Comparison of ENCODE assay signal across 9 mouse cellular contexts in the genomic region with DNA sequence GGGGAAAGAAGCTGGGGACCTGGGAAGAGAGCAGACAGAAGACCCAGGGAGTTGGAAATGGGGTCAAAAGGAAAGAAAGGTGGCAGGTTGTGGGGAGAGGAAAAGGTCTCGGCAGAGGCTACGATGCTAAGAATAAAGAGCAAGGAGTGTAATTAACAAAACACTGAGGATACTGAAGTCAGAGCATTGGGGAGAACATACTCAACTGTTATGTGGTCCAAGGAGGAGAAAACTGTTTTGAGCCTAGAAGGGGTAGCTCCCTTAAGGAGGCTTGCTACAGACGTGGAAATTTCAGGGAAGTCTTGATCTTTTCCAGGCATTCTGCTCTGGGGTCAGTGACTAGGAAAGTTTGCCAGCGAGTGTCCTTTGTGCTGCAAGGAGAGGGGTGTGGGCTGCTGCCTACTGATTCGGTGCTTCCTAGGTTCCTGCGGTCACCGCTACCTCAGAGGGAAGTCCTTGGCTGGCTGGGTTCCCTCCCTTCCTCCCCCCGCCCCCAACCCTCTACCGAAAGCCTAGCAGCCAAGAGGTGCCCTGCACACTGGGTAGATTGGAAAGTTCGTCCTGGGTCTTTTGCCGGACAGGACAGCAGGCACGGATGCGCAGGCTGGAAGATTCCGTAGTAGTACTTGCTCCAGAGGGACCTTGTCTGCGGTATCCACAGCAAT. TPM values are rescaled to one million over a fixed set of nuclear protein-coding genes. Genes with fewer than 3 reads are reported as not detected.
DNase-seq lines count a peak whose midpoint lies in the region; ATAC-seq and TF ChIP-seq lines count a peak whose summit lies in the region.
"Had no signal": no experiment of that assay in that cellular context is flagged by ENCODE, and none has a peak within 500 bp of the region (broad histone marks: within the 10 kb centered on the region; RNA-seq: fewer than 3 reads in every experiment).

No protein-coding gene starts in this region.

- H3K4me1 ChIP-seq in heart, embryonic 12.5 days (replicated peaks) = peaks cover 13% of the 10 kb centered on the region
- no peaks in the 10 kb centered on the region for H3K4me1 ChIP-seq in embryonic facial prominence, embryonic 11.5 days (ENCODE audit: control insufficient read depth, insufficient read depth, low read length)
- no peaks in the 10 kb centered on the region for H3K4me1 ChIP-seq in intestine, postnatal 0 days (replicated peaks; ENCODE audit: control insufficient read depth, insufficient read depth, low read length)
- H3K4me1 ChIP-seq in neural tube, embryonic 15.5 days = peaks cover 37% of the 10 kb centered on the region

- H3K27ac ChIP-seq in heart, embryonic 12.5 days (ENCODE audit: poor library complexity, severe bottlenecking) = no peak overlapping the region
- no peak overlapping the region for H3K27ac ChIP-seq in embryonic facial prominence, embryonic 11.5 days (replicated peaks; ENCODE audit: low read depth, low read length)
- no peak overlapping the region for H3K27ac ChIP-seq in intestine, postnatal 0 days (ENCODE audit: low read depth, low read length)
- H3K27ac ChIP-seq in neural tube, embryonic 15.5 days (replicated peaks) = peak overlapping the region; percentile 94

- H3K4me2 ChIP-seq in heart, embryonic 12.5 days = peak overlapping the region; percentile 98
- peak overlapping the region; percentile 85 for H3K4me2 ChIP-seq in embryonic facial prominence, embryonic 11.5 days (ENCODE audit: low read depth, low read length)
- peak overlapping the region; percentile 92 for H3K4me2 ChIP-seq in intestine, postnatal 0 days (replicated peaks; ENCODE audit: low read depth)
- H3K4me2 ChIP-seq in neural tube, embryonic 15.5 days = peak overlapping the region; percentile 69

- H3K9me3 ChIP-seq in heart, embryonic 12.5 days (replicated peaks) = no peaks in the 10 kb centered on the region
- no peaks in the 10 kb centered on the region for H3K9me3 ChIP-seq in embryonic facial prominence, embryonic 11.5 days (replicated peaks; ENCODE audit: control insufficient read depth, low read length)
- H3K9me3 ChIP-seq in intestine, postnatal 0 days (ENCODE audit: control insufficient read depth) = no peaks in the 10 kb centered on the region
- no peaks in the 10 kb centered on the region for H3K9me3 ChIP-seq in neural tube, embryonic 15.5 days (replicated peaks)

- H3K4me3 ChIP-seq in heart, embryonic 12.5 days = peak overlapping the region; percentile 64
- peak overlapping the region; percentile 64 for H3K4me3 ChIP-seq in embryonic facial prominence, embryonic 11.5 days (ENCODE audit: low read depth, low read length)
- H3K4me3 ChIP-seq in intestine, postnatal 0 days (ENCODE audit: low read depth, low read length) = peak overlapping the region; percentile 47
- peak overlapping the region; percentile 87 for H3K4me3 ChIP-seq in neural tube, embryonic 15.5 days (replicated peaks)

- H3K27me3 ChIP-seq in heart, embryonic 12.5 days (replicated peaks) = peaks cover 41% of the 10 kb centered on the region
- no peaks in the 10 kb centered on the region; the same call in none of the 2 replicates for H3K27me3 ChIP-seq in embryonic facial prominence, embryonic 11.5 days (ENCODE audit: control insufficient read depth, insufficient read depth, low read length)
- peaks cover 5% of the 10 kb centered on the region; the same call in 1 of the 2 replicates for H3K27me3 ChIP-seq in intestine, postnatal 0 days (replicated peaks; ENCODE audit: control insufficient read depth, insufficient read depth, low read length)
- no peaks in the 10 kb centered on the region for H3K27me3 ChIP-seq in neural tube, embryonic 15.5 days (replicated peaks)
- H3K27me3 ChIP-seq: CH12.LX had no signal

- no peak for DNase-seq in heart, postnatal 36 days
- DNase-seq in R1 (ENCODE audit: low read depth, low spot score) = peak; percentile 10
- DNase-seq in embryonic facial prominence, embryonic 11.5 days (ENCODE audit: low spot score) = peak; percentile 22
- DNase-seq in gastrocnemius, adult 8-10 months (ENCODE audit: low spot score in 2 of 2) = no peak
- DNase-seq in urinary bladder, adult 18-20 months (ENCODE audit: low spot score in 2 of 2) = no peak

- 2% methylated on average over 15 of the region's 15 CpGs for WGBS in heart, embryonic 12.5 days
- WGBS in embryonic facial prominence, embryonic 11.5 days = under 1% methylated on average over 15 of the region's 15 CpGs
- 7% methylated on average over 15 of the region's 15 CpGs for WGBS in intestine, postnatal 0 days
- WGBS in neural tube, embryonic 15.5 days = under 1% methylated on average over 15 of the region's 15 CpGs

- ATAC-seq in heart, embryonic 12.5 days (ENCODE audit: insufficient number of reproducible peaks, low FRiP score) = no peak
- ATAC-seq in embryonic facial prominence, embryonic 11.5 days (replicated peaks; ENCODE audit: insufficient number of reproducible peaks, low FRiP score, low TSS enrichment, low read depth) = 0 out of 2 replicates have a peak, but pooled peaks have one; percentile 22
- no peak for ATAC-seq in intestine, postnatal 0 days
- peak; percentile 15; the same call in 1 of the 2 replicates for ATAC-seq in neural tube, embryonic 15.5 days (ENCODE audit: low FRiP score)

- H3K36me3 ChIP-seq in heart, embryonic 12.5 days = no peaks in the 10 kb centered on the region
- no peaks in the 10 kb centered on the region for H3K36me3 ChIP-seq in embryonic facial prominence, embryonic 11.5 days (replicated peaks; ENCODE audit: control insufficient read depth, insufficient read depth, low read depth, low read length)
- H3K36me3 ChIP-seq in intestine, postnatal 0 days (ENCODE audit: control insufficient read depth, insufficient read depth) = no peaks in the 10 kb centered on the region
- no peaks in the 10 kb centered on the region for H3K36me3 ChIP-seq in neural tube, embryonic 15.5 days

- peak overlapping the region; percentile 62 for H3K9ac ChIP-seq in heart, embryonic 12.5 days
- H3K9ac ChIP-seq in embryonic facial prominence, embryonic 11.5 days (replicated peaks; ENCODE audit: low read length) = peak overlapping the region; percentile 59
- H3K9ac ChIP-seq in intestine, postnatal 0 days (ENCODE audit: low read depth, low read length) = peak overlapping the region; percentile 19
- H3K9ac ChIP-seq in neural tube, embryonic 15.5 days (replicated peaks) = peak overlapping the region; percentile 96

- TF ChIP-seq CTCF in intestine, postnatal 0 days (IDR thresholded peaks at IDR 0.05; ENCODE audit: low read depth) = no peak

- intact Hi-C loops in heart, postnatal 36 days (cut with DNase I) = no loop called here

RNA-seq across cellular contexts. Expression of gene Lrrn1, which starts 1.2 kb away (rescaled TPM):
- polyA plus RNA-seq in heart, embryonic 12.5 days (2016; fragmentation: Nextera tagmentation; extraction: Ambion mirVana) = 2.4 and 2.5 TPM in 2 replicates
- total RNA-seq in heart, postnatal 36 days (2021) = under 1 TPM; 0.19 to 0.31 TPM
- polyA plus RNA-seq in embryonic facial prominence, embryonic 11.5 days (2014; fragmentation: Nextera tagmentation; extraction: Ambion mirVana) = 49.9 and 59.0 TPM in 2 replicates
- 14.7 and 15.9 TPM in 2 replicates for polyA plus RNA-seq in intestine, postnatal 0 days (2015; fragmentation: Nextera tagmentation; extraction: Ambion mirVana)
- polyA plus RNA-seq in neural tube, embryonic 15.5 days (2015; fragmentation: Nextera tagmentation; extraction: Ambion mirVana) = 56.9 and 63.4 TPM in 2 replicates
- 1 to 10 TPM; 2.5 to 5.0 (median 4.4) TPM for total RNA-seq in gastrocnemius, adult 8-10 months (2022)
- total RNA-seq: CH12.LX had no signal

Comparison
In these comparisons a context has a peak if more than half of its experiments do, and no peak if none do; other contexts are left out.
1. ATAC-seq: peak in embryonic facial prominence, embryonic 11.5 days (single experiment) and neural tube, embryonic 15.5 days (single experiment); none in heart, embryonic 12.5 days (single experiment) and intestine, postnatal 0 days (single experiment).
2. H3K9ac ChIP-seq: peak in every context shown above with its lines; median percentile 96 in neural tube, embryonic 15.5 days; 62 in heart, embryonic 12.5 days; 59 in embryonic facial prominence, embryonic 11.5 days; 19 in intestine, postnatal 0 days.
3. DNase-seq: peak in R1 (single experiment) and embryonic facial prominence, embryonic 11.5 days (single experiment); none in heart, postnatal 36 days (0 of 2), gastrocnemius, adult 8-10 months (0 of 2) and urinary bladder, adult 18-20 months (0 of 2).
4. Peak in every context shown above with its lines, with median percentiles within 50 percentile points of each other: H3K4me2 ChIP-seq and H3K4me3 ChIP-seq.